Mouse (Mus musculus): ENCODE measurements around the gene Kif26b. TPM values are rescaled to one million over a fixed set of nuclear protein-coding genes. Genes with fewer than 3 reads are reported as not detected.

Gene Kif26b
- polyA plus RNA-seq, 1 experiment from 2014 or later: 8.8 TPM

DNA sequence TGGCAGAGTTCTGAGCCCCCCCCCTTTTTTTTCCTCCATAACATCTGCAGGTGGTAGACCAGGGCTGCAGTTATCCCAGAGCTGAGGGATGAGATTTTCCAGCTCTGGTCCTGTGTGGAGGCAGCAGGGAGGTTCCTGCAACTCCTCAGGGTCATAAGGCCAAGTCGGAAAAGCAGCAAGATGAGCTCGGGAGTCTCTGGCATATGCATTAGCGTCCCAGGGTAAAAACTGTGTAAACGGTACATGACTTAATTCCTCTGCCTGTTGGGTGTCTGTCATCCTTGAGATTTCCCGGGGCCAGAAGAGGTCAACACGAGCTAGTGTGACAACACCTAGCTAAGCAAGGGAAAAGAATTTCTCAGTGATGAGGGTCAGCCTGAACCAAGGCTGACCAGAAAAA lies 111.0 kb downstream of the Kif26b start:
- Histone ChIP-seq H3K9me3 (no peaks in the 10 kb centered on the region), H3K27ac (replicated peaks) (peak overlapping the region; percentile 57), H3K36me3 (no peaks in the 10 kb centered on the region), H3K4me1 (peaks cover 86% of the 10 kb centered on the region), H3K4me3 (no peak overlapping the region), H3K4me2 (no peak overlapping the region), H3K9ac (peak overlapping the region; percentile 50), H3K27me3 (replicated peaks) (no peaks in the 10 kb centered on the region)
- no peak for ATAC-seq (ENCODE audit: extremely low read depth, insufficient number of reproducible peaks, low FRiP score, low TSS enrichment)
- 30% methylated on average over 6 of the region's 6 CpGs for WGBS

DNA sequence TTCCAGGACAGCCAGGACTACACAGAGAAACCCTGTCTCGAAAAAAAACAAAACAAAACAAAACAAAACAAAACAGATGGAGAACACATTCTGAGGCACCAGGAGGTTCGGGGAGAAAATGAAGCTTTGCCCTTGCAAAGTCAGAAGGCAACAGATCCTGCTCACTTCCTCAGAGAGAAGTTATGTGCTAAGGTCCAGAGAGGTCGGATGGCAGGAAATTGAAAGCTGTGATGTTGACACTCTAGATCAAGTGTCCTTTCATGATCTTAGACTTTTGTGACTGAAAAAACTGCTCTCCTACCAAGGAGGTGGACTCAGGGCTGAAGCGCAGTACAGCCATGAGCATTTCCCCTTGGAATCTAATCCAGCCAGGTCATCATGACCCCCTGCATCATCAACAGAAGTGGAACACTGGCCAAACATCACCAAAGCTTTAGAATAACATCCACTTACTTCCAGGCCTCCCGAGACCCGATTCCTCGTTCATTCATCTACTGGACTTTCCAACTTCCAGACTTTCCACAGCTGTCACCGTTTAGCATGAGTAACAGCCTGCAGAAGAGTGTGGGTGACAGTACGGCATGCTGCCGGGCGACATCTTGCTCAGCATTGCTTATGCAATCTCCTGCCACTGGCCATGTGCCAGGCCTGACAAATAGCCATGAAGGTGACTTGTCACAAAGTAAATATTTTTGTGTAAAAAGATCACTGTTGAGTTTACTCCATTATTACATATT lies 112.0 kb downstream of the Kif26b start:
- 37% methylated on average over 11 of the region's 11 CpGs for WGBS

DNA sequence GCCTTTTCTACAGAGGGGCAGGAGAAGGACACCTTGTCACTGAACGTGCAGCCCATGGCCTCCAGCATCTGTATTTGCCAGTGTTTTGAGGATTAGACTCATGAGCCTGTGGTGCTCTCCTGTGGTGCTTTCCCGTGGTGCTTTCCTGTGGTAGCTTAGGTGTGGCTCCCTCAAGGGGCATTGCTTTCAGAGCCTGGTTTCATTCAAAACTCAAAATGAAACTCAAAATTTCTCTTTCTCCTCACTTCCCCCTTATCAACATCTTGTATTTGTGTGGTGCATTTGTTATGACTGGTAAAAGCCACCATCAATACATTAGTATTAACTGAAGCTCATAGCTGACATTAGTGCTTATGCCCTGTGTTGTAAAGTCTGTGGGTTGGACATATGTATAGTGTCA lies 112.9 kb downstream of the Kif26b start:
- 54% methylated on average over 2 of the region's 2 CpGs for WGBS
- H3K27ac ChIP-seq (replicated peaks): peak overlapping the region; percentile 26; the same call in 1 of the 2 replicates

More for the DNA sequence above, 112.0 kb downstream of the Kif26b start:
- no peak overlapping the region for H3K9ac ChIP-seq
- H3K27ac ChIP-seq (replicated peaks): peak overlapping the region; percentile 57
- peaks cover 89% of the 10 kb centered on the region for H3K4me1 ChIP-seq
- H3K27me3 ChIP-seq (replicated peaks): no peaks in the 10 kb centered on the region
- H3K36me3 ChIP-seq: no peaks in the 10 kb centered on the region
- H3K4me3 ChIP-seq: no peak overlapping the region
- H3K4me2 ChIP-seq: peak overlapping the region; percentile 7; the same call in 1 of the 2 replicates
- no peak for ATAC-seq (ENCODE audit: extremely low read depth, insufficient number of reproducible peaks, low FRiP score, low TSS enrichment)
- no peaks in the 10 kb centered on the region for H3K9me3 ChIP-seq

DNA sequence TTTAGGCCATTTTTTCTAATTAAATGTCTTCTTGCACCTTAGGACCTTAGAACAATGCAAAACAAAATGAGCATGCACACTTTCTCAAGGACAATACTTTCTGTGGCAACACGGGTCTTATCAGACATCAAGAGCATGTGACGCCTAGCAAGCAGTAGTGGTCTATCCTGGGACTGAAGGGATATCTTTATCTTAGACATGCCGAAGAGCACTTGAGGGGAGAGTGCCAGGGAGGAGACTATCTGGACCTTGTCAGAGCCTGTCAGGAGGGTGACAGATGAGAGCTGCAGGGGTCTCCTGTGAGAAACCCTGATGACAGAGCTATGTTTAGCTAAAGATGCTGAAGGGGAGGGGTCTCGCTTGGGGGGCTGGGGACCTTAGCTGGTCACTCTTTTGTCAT lies 116.0 kb downstream of the Kif26b start:
- Histone ChIP-seq H3K27ac (replicated peaks) (peak overlapping the region; percentile 93), H3K9me3 (no peaks in the 10 kb centered on the region), H3K4me3 (no peak overlapping the region), H3K4me2 (no peak overlapping the region), H3K27me3 (replicated peaks) (no peaks in the 10 kb centered on the region), H3K4me1 (peaks cover 88% of the 10 kb centered on the region), H3K9ac (0 out of 2 replicates have a peak overlapping the region, but pooled peaks have one; percentile 19), H3K36me3 (no peaks in the 10 kb centered on the region)
- 15% methylated on average over 4 of the region's 4 CpGs for WGBS
- ATAC-seq (ENCODE audit: extremely low read depth, insufficient number of reproducible peaks, low FRiP score, low TSS enrichment): peak; percentile 69; the same call in 1 of the 2 replicates

More for the DNA sequence above, 112.9 kb downstream of the Kif26b start:
- Histone ChIP-seq H3K9ac (no peak overlapping the region), H3K4me1 (peaks cover 93% of the 10 kb centered on the region), H3K9me3 (no peaks in the 10 kb centered on the region), H3K4me3 (no peak overlapping the region), H3K4me2 (no peak overlapping the region), H3K27me3 (replicated peaks) (no peaks in the 10 kb centered on the region), H3K36me3 (no peaks in the 10 kb centered on the region)
- no peak for ATAC-seq (ENCODE audit: extremely low read depth, insufficient number of reproducible peaks, low FRiP score, low TSS enrichment)

DNA sequence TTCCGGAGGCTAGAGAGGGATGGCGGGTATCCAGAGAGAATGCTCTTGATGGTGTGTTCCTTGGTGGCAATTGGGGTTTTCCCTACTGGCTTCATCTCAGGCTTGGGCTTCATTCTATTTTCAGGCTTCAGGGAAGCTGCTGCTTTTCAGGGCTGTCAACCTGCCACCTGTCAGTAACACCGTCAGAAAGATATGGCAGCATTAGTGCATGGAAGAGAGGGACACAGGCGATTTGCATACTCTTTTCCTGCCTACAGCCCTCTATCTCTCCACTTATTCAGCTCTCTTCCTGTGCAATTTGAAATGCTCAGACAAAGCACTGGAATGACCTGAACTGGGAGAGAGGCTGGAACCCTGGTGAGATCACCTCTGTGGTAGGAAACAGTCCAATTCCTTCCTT lies 117.7 kb downstream of the Kif26b start:
- ATAC-seq (ENCODE audit: extremely low read depth, insufficient number of reproducible peaks, low FRiP score, low TSS enrichment): no peak; the same call in 1 of the 2 replicates
- Histone ChIP-seq H3K4me3 (no peak overlapping the region), H3K27ac (replicated peaks) (peak overlapping the region; percentile 93), H3K9ac (peak overlapping the region; percentile 58; the same call in 1 of the 2 replicates), H3K4me2 (peak overlapping the region; percentile 48), H3K36me3 (peaks cover 4% of the 10 kb centered on the region; the same call in 1 of the 2 replicates), H3K27me3 (replicated peaks) (no peaks in the 10 kb centered on the region), H3K9me3 (no peaks in the 10 kb centered on the region), H3K4me1 (peaks cover 72% of the 10 kb centered on the region)
- 19% methylated on average over 4 of the region's 4 CpGs for WGBS

DNA sequence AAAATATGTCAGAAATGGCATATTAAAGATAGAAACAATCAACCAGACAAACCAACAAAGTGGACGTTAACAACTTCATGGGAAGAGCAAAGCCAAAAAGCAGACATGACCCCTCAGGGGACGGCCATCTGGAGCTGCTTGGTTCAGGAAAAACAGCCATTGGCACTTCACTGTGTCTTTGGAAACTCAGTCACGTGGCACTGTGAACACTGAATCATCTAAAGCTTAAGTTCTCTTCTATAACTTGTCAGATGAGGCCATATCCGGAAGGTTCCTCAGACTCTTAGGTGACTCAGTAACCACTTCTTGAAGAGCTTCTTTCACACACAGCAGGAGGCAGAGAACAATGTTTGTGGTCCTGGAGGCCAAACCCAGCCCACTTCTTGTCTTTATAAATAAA lies 126.6 kb downstream of the Kif26b start:
- WGBS: 79% methylated on average over 4 of the region's 4 CpGs
- no peaks in the 10 kb centered on the region for H3K9me3 ChIP-seq

DNA sequence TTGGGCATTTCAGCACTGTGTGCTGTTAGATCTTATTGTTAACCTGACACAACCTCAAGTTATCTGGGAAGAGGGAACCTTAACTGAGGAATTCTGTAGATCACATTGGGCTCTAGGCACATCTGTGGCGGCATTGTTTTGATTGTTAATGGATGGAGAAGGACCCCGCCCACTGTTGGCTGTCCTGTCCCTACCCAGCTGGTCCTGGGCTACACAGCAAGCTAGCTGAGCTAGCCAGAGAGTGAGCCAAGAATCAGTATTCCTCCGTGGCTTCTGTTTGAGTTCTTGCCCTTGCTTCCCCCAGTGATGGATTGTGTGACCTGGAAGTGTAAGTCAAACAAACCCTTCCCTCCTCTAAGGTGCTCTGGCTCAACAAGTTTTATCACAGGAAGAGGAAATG lies 132.1 kb downstream of the Kif26b start:
- H3K4me3 ChIP-seq: no peak overlapping the region
- no peaks in the 10 kb centered on the region for H3K27me3 ChIP-seq (replicated peaks)
- no peak overlapping the region for H3K9ac ChIP-seq
- H3K4me2 ChIP-seq: peak overlapping the region; percentile 38
- H3K36me3 ChIP-seq: 0 out of 2 replicates have a peak, but pooled peaks cover 4% of the 10 kb centered on the region
- peak overlapping the region; percentile 88 for H3K27ac ChIP-seq (replicated peaks)
- peaks cover 68% of the 10 kb centered on the region for H3K4me1 ChIP-seq
- no peaks in the 10 kb centered on the region for H3K9me3 ChIP-seq
- no peak for ATAC-seq (ENCODE audit: extremely low read depth, insufficient number of reproducible peaks, low FRiP score, low TSS enrichment)
- WGBS: 16% methylated on average over 3 of the region's 3 CpGs

More for the DNA sequence above, 126.6 kb downstream of the Kif26b start:
- Histone ChIP-seq H3K9ac (no peak overlapping the region), H3K27ac (replicated peaks) (no peak overlapping the region), H3K36me3 (peaks cover 8% of the 10 kb centered on the region; the same call in 1 of the 2 replicates), H3K4me2 (no peak overlapping the region), H3K4me1 (peaks cover 20% of the 10 kb centered on the region), H3K4me3 (no peak overlapping the region), H3K27me3 (replicated peaks) (no peaks in the 10 kb centered on the region)
- no peak for ATAC-seq (ENCODE audit: extremely low read depth, insufficient number of reproducible peaks, low FRiP score, low TSS enrichment)

DNA sequence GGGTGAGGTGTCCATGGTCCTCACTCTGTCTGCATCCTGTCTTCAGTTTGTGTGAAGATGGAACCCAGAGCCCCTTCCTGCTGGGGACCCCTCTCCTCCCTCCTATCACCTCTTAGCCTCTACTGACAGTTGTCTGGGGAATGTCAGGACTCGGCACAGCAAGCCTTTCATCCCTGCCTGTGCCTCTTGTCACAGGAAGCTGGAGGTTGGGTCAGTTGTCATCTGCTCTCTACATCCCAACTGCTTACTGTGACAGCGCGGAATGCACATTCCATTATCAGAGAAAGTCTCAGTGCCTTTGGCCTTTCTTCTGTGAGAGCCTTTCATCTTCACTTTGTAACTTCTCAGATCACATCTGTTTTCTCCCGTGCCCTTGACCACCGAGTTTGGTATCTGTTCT lies 132.6 kb downstream of the Kif26b start:
- Histone ChIP-seq H3K27me3 (replicated peaks) (no peaks in the 10 kb centered on the region), H3K4me2 (peak overlapping the region; percentile 38), H3K36me3 (0 out of 2 replicates have a peak, but pooled peaks cover 4% of the 10 kb centered on the region), H3K4me1 (peaks cover 73% of the 10 kb centered on the region), H3K9ac (no peak overlapping the region), H3K27ac (replicated peaks) (peak overlapping the region; percentile 88), H3K4me3 (no peak overlapping the region), H3K9me3 (no peaks in the 10 kb centered on the region)
- WGBS: 4% methylated on average over 5 of the region's 5 CpGs
- ATAC-seq (ENCODE audit: extremely low read depth, insufficient number of reproducible peaks, low FRiP score, low TSS enrichment): peak; percentile 66; the same call in 1 of the 2 replicates

DNA sequence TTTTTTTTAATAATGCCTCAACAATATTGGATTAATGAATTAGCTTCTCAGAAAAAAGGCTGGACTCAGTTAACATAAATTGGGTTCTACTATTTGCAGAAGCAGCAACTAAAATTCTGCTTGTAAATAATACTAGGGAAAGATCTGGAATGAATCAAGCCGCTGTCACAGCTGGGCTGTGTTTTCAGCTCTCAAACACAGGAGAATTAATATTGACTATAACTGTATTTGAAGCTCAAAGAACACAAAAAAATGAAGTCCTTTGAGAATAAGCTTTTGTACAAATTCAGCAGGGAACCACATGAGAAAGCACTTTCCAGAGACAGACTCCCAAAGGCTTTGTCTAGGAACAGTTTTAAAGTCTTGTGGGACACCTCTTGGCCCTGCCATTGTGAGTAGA lies 134.6 kb downstream of the Kif26b start:
- Histone ChIP-seq H3K9me3 (no peaks in the 10 kb centered on the region), H3K4me3 (no peak overlapping the region), H3K27ac (replicated peaks) (peak overlapping the region; percentile 32; the same call in 1 of the 2 replicates), H3K4me2 (no peak overlapping the region), H3K4me1 (peaks cover 87% of the 10 kb centered on the region), H3K27me3 (replicated peaks) (no peaks in the 10 kb centered on the region), H3K9ac (no peak overlapping the region), H3K36me3 (0 out of 2 replicates have a peak, but pooled peaks cover 3% of the 10 kb centered on the region)
- WGBS: 84% methylated on average over 1 of the region's 1 CpGs
- ATAC-seq (ENCODE audit: extremely low read depth, insufficient number of reproducible peaks, low FRiP score, low TSS enrichment): no peak

DNA sequence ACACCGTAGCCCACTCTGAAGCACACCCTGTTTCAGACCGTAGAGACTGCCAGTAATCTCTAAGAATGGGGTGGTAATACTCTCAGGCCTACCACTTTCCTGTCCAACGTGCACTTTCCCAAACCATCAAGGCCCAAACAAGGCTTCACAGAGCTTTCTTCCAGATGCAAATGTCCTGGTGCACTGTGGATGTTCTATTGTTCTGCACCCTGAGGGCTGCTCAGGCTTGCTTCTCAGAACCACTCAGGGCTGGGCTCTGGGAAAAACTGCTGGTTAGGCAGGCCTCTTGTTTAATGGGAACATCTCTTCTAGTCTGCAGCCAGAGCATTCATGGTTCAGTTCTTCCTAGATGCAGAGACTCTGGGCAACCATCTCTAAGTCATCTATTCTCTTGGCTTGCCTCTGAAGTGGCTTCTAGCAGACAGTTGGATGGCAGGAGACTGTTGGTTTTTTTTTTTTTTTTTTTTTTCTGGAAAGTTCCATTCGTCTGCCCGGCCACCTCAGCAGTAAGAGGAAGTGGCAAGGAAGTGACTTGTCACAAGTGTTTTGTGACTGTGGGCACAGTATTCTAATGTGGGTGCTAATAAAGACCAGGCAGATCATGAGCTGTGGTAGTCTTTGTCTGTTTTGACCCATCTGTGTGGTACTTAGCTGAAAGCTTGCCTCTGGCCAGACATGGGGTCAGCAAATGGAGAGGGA lies 135.5 kb downstream of the Kif26b start:
- 84% methylated on average over 5 of the region's 5 CpGs for WGBS
- peaks cover 83% of the 10 kb centered on the region for H3K4me1 ChIP-seq
- H3K27ac ChIP-seq (replicated peaks): no peak overlapping the region

DNA sequence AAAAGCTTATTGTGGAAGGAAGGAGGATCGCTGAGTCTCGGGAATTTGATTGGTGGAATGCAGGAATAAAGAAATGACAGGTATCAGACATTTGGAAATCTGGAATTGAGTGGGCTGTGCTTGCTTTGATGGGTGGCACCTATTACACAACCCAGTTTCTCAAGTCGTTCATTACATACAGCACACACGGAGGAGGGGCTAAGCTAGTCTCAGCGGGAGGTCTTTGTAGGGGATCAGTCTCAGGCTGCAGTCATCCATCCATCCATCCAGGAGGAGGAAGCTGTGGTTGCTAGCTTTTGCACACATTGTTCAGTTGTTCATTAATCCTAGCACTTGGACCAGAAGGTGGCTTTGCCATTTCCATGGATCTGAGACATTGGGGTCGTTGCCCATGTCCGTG lies 137.6 kb downstream of the Kif26b start:
- H3K4me1 ChIP-seq: peaks cover 72% of the 10 kb centered on the region
- no peak for ATAC-seq (ENCODE audit: extremely low read depth, insufficient number of reproducible peaks, low FRiP score, low TSS enrichment)
- 81% methylated on average over 7 of the region's 7 CpGs for WGBS

More for the DNA sequence above, 135.5 kb downstream of the Kif26b start:
- Histone ChIP-seq H3K4me2 (no peak overlapping the region), H3K36me3 (no peaks in the 10 kb centered on the region), H3K9ac (no peak overlapping the region), H3K9me3 (no peaks in the 10 kb centered on the region), H3K27me3 (replicated peaks) (no peaks in the 10 kb centered on the region), H3K4me3 (no peak overlapping the region)
- ATAC-seq (ENCODE audit: extremely low read depth, insufficient number of reproducible peaks, low FRiP score, low TSS enrichment): no peak

More for the DNA sequence above, 137.6 kb downstream of the Kif26b start:
- H3K36me3 ChIP-seq: no peaks in the 10 kb centered on the region
- no peak overlapping the region for H3K27ac ChIP-seq (replicated peaks)
- H3K4me2 ChIP-seq: no peak overlapping the region
- no peaks in the 10 kb centered on the region for H3K9me3 ChIP-seq
- H3K9ac ChIP-seq: no peak overlapping the region
- no peak overlapping the region for H3K4me3 ChIP-seq
- no peaks in the 10 kb centered on the region for H3K27me3 ChIP-seq (replicated peaks)

Measured in heart, embryonic 13.5 days (tissue).